Mouse (Mus musculus) heart, adult 18-20 months (tissue): Measurements from ENCODE around the gene H2afv. TPM values are rescaled to one million over a fixed set of nuclear protein-coding genes. Genes with fewer than 3 reads are reported as not detected.
A peak's percentile ranks its signal among the peaks of the same experiment; 100 is the strongest.

ENCODE experiments used
- DNase-seq, 2 experiments: peaks; one replicate each; pipeline ENCODE4 v3.0.0; 2021 to 2022; ENCODE audit warnings: mixed read lengths in 1 of 2
- microRNA-seq, 2 experiments: library from miRNA; unstranded; fragments of <30 nt; microRNA quantifications; one replicate each; pipeline ENCODE4 v1.2.0; 2022
- total RNA-seq, 2 experiments: library from RNA; stranded (reverse); gene quantifications; 2 replicates each; pipeline ENCODE4 v1.2.3; 2021

The H2afv gene
- total RNA-seq, 2 experiments from 2014 or later, result 71.4 to 86.8 TPM

DNA sequence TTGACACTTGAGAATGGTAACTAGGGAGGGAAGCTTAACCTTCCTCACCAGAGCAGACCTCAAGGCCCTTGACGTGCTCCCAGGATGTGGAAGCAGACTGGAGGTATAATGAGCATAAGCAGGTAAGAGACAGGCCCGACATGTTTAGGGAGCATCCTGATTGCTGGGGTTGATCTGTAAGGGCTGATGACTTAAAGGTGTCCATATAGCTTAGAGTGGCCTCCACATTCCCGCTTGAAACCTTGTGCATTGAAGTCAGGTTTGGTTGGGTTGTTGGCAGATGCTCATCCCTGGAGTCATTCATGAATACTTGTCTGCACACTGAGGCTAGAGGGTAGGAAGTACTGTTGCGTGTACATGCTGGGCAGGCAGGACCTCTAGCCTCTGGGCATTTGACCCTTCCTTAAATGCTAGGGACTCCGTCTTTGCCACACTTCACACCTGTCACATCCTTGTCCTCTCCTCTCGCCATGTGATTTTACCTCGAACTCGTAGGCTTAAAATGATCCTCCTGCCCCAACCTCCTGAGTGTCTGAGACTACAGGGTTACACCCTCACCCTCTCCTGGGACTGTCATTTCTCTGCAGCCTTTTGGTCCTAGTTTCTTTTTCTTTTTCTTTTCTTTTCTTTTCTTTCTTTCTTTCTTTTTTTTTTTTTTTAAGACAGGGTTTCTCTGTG lies 53.7 kb downstream of the H2afv start:
- DNase-seq, result no peak

DNA sequence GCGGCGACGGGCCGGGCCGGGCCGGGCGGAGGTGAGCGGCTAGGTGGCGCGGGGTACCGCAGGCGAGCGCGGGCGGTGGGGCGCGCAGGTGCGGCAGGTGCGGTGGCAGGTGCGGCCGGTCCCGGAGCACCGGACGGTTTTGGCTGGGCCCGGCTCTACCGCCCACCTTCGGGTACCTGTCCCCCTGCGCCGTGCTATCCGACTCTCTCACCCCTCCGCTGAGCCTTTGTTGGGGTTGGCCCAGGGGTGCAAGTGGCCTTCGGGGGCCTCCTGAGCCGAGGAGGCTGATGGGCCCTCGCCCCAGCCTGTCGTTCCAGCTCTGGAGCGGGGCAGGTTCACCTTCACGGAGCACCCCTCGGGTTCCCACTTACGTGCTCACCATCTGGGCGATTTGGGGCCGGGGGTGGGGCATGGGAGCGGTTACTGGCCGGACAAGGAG lies 54.7 kb downstream of the H2afv start:
- DNase-seq, result peak in 1 of 2 experiments; percentile 29

DNA sequence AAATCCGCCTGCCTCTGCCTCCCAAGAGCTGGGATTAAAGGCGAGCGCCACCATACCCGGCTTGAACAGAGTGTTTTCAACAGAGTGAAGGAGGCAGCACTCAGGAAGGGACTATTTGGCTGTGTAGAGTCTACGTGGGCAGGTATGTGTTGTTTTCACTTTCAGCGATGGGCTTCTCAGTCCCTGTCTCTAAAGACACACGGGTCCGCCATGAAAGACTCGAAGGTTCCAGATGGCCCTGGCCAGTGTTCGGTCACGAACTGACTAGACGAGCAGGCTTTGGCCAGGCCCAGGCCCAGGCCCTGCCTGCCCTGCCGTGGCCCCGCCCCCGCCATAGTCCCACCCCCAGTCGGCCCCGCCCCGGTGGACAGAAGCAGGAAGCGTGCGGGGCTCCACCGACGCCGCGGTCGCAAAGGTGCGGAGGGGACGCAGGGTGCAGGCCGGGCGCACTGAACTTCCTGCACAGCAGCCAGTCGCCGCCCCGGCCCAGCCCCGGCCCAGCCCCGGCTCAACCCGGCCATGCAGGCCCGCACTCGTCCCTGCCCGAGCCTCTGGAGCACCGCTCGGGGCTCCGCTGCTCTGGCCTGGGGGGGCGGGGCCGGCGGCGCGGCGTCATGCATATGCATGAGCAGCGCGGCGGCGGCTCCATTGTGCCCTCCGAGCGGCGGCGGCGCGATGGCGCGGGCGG lies 55.4 kb downstream of the H2afv start, which contains the start of gene Zmiz2:
Zmiz2 (plus strand) TSS at position 349 of the 688 bp plus-strand sequence.
- DNase-seq, result peak; percentile 94 to 96

DNA sequence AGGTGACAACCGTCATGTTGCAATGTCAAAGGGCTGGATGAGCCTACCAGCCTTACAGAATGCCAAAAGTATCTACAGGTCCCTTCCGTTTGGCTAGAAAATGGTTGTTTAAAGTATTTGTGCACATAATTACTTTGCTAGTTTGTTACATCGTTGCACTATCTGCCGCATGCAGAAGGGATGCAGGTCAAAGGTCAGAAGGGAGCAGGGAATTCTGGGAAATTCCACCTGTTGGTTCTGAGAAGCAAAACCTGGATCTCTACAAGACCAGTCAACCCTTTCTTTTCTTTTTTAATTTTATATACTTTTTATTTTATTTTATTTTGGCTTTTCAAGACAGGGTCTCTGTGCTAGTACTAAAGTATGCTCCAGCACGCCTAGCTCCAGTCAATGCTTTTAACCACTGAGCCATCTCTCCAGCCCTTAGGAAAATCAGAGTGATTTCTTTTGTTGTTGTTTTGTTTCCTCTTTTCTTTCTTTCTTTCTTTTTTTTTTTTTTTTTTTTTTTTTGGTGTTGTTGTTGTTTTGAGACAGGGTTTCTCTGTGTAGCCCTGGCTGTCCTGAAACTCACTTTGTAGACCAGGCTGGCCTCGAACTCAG lies 56.0 kb downstream of the H2afv start:
- DNase-seq, result no peak

DNA sequence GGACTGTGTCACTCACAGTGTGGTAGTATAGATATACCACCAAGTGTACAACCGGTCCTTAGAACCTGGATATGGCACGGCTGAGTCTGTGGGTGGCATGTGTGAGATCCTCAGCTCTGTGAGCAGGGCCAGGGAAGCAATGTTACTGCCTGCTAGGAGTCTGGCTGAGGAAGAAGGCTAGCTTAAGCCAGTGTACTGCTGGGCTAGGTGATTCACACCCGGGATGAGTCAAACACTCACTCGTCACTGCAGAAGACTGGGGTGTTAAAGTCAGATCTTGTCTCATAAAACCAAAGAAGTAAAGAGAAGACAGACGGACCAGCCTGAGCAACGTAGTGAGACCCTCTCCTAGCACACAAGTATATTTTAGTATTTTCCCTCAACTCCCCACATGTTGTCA lies 63.3 kb downstream of the H2afv start:
- no peak for DNase-seq

Small RNAs within 50 kb of the gene (microRNA-seq; reads per million reads assigned to microRNA genes)
- 0.54 to 1.9 reads per million in 2 experiments for gene Gm22123
- 0.38 to 1.1 reads per million in 2 experiments for gene Mir7651

Other genes with a start within 250 kb of the H2afv start
- not detected for gene A730071L15Rik, start 244.4 kb downstream of the H2afv start, total RNA-seq
- 10 to 100 TPM; 64.2 to 67.1 TPM for gene Nudcd3, start 244.0 kb downstream of the H2afv start, total RNA-seq
- not detected for gene Npc1l1, start 214.3 kb downstream of the H2afv start, total RNA-seq
- 10 to 100 TPM; 22.1 to 25.0 TPM for gene Ddx56, start 176.7 kb downstream of the H2afv start, total RNA-seq
- gene Tmed4, start 169.6 kb downstream of the H2afv start, total RNA-seq, result 100 to 1,000 TPM in 1 of 2 experiments, 10 to 100 TPM in 1; 98.8 to 112 TPM
- gene Ogdh, start 152.8 kb downstream of the H2afv start, total RNA-seq, result 1,000 to 10,000 TPM; 1,837 to 1,914 TPM
- 10 to 100 TPM; 33.8 to 37.0 TPM for gene Zmiz2, start 55.4 kb downstream of the H2afv start, total RNA-seq
- gene Ppia, start 29.0 kb downstream of the H2afv start, total RNA-seq, result 100 to 1,000 TPM; 304 to 366 TPM
- 10 to 100 TPM; 29.5 to 31.0 TPM for gene Purb, start 31.5 kb upstream of the H2afv start, total RNA-seq
- 1 to 10 TPM; 1.6 to 2.9 TPM for gene Myo1g, start 76.5 kb upstream of the H2afv start, total RNA-seq
- gene Ccm2, start 102.4 kb upstream of the H2afv start, total RNA-seq, result 10 to 100 TPM; 24.7 to 26.0 TPM
- 1 to 10 TPM in 1 of 2 experiments, under 1 TPM in 1; 0.62 to 1.2 TPM for gene Nacad, start 161.6 kb upstream of the H2afv start, total RNA-seq
- 100 to 1,000 TPM; 103 to 107 TPM for gene Tbrg4, start 181.6 kb upstream of the H2afv start, total RNA-seq
- not detected for gene Wap, start 194.2 kb upstream of the H2afv start, total RNA-seq
- 1 to 10 TPM; 7.6 to 7.9 TPM for gene Ramp3, start 214.1 kb upstream of the H2afv start, total RNA-seq